Mouse (Mus musculus): ENCODE measurements at regions not wholly inside any gene's neighbourhood (a gene's known extent, or its start where the extent isn't known, plus 50 kb on each side); places are given as distances from the start of the nearest gene placed in this dataset.

DNA sequence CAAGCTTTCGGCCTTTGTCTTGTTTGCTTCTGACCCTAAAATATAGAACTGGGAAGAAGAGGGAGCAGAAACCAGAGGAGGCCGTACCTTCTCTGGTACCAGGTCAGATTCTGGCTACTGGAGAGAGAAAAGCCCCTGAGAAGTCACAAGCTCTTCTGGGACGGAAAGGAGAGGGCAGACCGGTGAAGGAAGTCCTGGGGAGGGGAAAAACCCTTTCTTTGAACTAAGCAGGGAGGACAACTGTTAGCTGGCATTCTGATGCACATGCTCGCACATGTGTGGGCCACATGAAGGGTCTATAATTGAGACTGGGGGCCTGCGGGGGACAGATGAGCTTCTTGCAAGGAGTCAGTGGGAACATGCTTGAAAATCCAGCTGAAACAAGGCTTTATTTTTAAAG is 137.8 kb downstream of the Zfp36l1 start:
- TF ChIP-seq CTCF (IDR thresholded peaks at IDR 0.05; ENCODE audit: extremely low read depth, insufficient read depth, low read length): no peak
- no peak for TF ChIP-seq POLR2A (IDR thresholded peaks at IDR 0.05; ENCODE audit: extremely low read depth, insufficient read depth, low read length)
